Mouse (Mus musculus): ENCODE data around the gene Pacsin2.
"Not testable (repeated sequence)": the region's sequence is repeated elsewhere in the genome, so short reads cannot be mapped to it uniquely, and the experiment has no call there.

GRCm38 (mm10) chr15:83405866-83406265 is 58.5 kb downstream of the Pacsin2 start:
- not testable (repeated sequence) for TF ChIP-seq CTCF (IDR thresholded peaks at IDR 0.05; ENCODE audit: borderline replicate concordance, insufficient read depth, low read length); POLR2A (IDR thresholded peaks at IDR 0.05; ENCODE audit: low read depth, low read length)

All from embryonic fibroblast, embryonic 13.5 days (primary cell).